Comparison of ENCODE assay signal across 20 mouse cellular contexts in genomic region chr13:49287224-49287623, GRCm38 (mm10).
"Had no signal": no experiment of that assay in that cellular context is flagged by ENCODE, and none has a peak within 500 bp of the region (broad histone marks: within the 10 kb centered on the region; RNA-seq: fewer than 3 reads in every experiment).

No protein-coding gene starts in this region.

- H3K4me1 ChIP-seq: liver, embryonic 15.5 days; lung, embryonic 15.5 days; midbrain, embryonic 13.5 days; midbrain, embryonic 15.5 days; neural tube, embryonic 12.5 days had no signal

- H3K9me3 ChIP-seq: liver, embryonic 15.5 days; lung, embryonic 15.5 days; midbrain, embryonic 15.5 days; neural tube, embryonic 12.5 days had no signal

- H3K4me2 ChIP-seq: liver, embryonic 15.5 days; lung, embryonic 15.5 days; midbrain, embryonic 11.5 days; midbrain, embryonic 13.5 days; midbrain, embryonic 15.5 days; neural tube, embryonic 12.5 days had no signal

- H3K9ac ChIP-seq: liver, embryonic 15.5 days; liver, postnatal 0 days; lung, embryonic 15.5 days; midbrain, embryonic 13.5 days; midbrain, embryonic 15.5 days; neural tube, embryonic 12.5 days had no signal

- DNase-seq: liver, postnatal 0 days; lung, adult 2 months; lung, postnatal 14 days; lung, postnatal 36 days; retina, postnatal 1 day; right cerebral cortex, adult 18-20 months; right cerebral cortex, postnatal 25 days; right cerebral cortex, postnatal 4 days; spleen, adult 18-20 months; thymus, adult 18-20 months; thymus, postnatal 14 days; thymus, postnatal 36 days had no signal

- H3K27me3 ChIP-seq: liver, embryonic 15.5 days; lung, embryonic 15.5 days; midbrain, embryonic 13.5 days; midbrain, embryonic 15.5 days; neural tube, embryonic 12.5 days had no signal

- ATAC-seq: liver, postnatal 0 days; lung, postnatal 0 days; midbrain, embryonic 13.5 days; midbrain, embryonic 15.5 days had no signal

- H3K27ac ChIP-seq: liver, embryonic 15.5 days; lung, embryonic 15.5 days; macrophage; midbrain, embryonic 13.5 days; midbrain, embryonic 15.5 days; neural tube, embryonic 12.5 days had no signal

- H3K4me3 ChIP-seq: liver, embryonic 15.5 days; lung, embryonic 15.5 days; midbrain, embryonic 13.5 days; midbrain, embryonic 15.5 days; neural tube, embryonic 12.5 days had no signal

- H3K36me3 ChIP-seq: lung, embryonic 15.5 days; midbrain, embryonic 15.5 days had no signal
